Mouse (Mus musculus) spleen, adult 18-20 months (tissue): ENCODE measurements around the gene Tgm3.

ENCODE experiments used
- DNase-seq, 2 experiments: peaks; one replicate each; pipeline ENCODE4 v3.0.0; 2022; ENCODE audit warnings: mixed read lengths in 2 of 2

The Tgm3 gene

DNA sequence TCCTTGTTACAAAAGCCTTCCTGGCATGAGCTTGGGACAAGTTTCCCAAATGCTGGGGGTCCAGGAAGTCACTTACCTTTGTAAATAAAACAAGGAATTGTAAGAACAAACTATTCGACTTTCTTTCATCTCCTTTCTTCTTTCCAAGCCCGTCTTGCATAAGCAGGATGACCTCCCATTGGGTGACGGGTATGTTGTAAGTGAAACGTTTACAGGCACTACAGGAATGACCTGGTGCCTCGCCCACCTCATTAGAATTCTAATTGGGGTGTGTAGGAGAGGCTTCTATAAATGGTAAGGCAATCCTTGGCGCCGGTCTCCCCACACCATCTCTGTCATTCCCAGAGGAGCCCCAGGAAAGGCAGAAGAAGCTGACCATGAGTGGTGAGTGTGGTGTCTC is at the start of gene Tgm3:
Tgm3 (plus strand) TSS at position 324 of the 400 bp plus-strand sequence.
- no peak for DNase-seq

DNA sequence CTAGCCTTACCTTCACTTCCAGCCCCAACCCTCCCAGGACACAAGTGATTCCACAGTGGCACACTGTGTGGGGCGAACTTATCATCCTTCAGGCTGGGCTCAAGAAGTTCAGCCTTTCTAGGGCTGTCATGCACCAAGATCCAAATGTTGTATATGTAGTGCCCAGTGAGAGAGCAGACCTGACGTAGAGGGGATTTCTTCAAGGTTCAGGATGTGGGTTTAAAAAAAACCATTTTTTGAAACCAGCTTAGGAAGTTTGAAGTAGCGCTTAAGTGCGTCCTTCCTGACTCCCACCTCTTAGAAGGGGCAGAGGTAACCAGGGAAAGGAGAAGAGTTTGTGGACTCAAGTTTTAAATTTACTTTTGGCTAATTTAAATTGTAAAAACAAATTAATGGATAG is 31.5 kb upstream of the Tgm3 start:
- DNase-seq, result no peak

DNA sequence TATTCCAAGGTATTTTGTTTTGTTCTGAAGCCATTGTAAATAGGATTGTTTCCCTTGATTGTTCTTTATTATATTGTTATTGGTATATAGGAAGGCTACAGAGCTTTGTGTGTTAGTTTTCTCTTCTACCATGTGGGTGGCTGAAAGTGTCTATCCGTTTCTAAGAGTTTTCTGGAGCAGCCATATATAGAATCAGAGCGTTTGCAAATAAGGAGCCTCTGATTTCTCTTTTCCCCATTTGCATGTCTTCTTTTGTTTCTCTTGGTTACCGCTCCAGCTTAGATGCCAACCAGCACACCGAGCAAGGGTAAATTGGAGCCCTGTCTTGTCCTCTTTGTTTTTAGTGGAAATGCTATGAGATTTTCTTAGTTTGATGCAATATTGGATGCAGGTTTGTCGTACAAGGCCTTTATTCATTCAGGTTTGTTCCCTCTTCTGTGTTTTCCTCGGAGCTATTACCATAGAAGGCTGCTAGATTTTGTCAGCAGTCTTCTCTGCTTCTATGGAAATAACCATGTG is 24.6 kb upstream of the Tgm3 start:
- no peak for DNase-seq

DNA sequence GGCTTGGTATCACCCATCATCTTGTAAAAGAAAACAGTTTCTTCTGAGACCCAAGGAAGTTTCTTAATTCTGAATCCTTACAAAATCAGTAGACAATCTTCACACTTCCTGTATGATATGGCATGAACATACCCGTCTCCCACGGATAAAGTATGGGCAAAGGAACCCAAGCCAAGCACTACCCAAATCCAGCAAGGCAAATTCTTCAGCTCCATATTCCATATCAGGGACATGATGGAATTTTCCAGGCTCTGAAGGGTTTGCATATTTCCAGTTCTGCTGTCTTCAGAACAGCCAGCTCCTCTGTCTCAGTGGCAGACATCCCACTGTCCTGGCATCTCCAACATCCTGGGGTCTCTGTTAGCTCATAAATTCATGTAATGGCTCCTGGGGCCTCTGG is 22.5 kb upstream of the Tgm3 start:
- DNase-seq, result no peak

DNA sequence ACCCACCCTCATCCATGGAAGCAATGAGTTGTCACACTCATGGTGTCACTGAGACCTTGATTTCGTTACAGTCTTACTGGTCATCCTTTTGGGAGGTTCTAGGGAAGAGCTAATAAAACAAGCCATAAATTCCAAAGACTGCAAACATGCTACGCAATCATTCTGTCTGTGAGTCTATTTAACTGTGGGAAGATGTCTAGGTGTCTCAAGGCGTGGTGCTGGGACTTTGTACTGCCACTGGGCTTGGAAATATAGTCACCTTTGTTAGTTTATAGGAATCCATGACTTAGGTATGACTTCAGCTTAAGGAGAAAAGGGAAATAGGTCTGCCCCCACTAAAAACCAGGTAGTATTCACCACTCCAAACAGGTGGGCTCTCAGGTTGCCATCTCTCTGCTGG is 17.7 kb upstream of the Tgm3 start:
- DNase-seq, result no peak

DNA sequence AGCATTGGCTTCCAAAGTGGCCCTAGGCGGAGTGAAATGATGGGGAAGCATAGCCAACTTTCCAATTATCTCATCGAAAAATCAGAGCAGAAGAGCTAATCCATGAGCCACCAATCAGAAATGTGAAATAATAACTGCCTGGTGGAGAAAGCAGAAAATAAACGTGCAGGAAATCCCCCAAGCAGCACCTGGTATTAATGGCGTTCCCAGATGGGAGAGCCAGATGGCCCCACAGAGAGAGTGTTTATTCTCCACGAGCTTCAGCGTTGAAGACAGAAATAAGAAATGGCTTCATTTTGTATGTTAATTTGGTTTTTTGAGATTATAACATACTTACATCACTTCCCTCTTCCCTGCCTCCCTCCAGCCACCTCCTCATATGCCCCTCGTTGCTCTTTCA is 13.7 kb upstream of the Tgm3 start:
- no peak for DNase-seq

DNA sequence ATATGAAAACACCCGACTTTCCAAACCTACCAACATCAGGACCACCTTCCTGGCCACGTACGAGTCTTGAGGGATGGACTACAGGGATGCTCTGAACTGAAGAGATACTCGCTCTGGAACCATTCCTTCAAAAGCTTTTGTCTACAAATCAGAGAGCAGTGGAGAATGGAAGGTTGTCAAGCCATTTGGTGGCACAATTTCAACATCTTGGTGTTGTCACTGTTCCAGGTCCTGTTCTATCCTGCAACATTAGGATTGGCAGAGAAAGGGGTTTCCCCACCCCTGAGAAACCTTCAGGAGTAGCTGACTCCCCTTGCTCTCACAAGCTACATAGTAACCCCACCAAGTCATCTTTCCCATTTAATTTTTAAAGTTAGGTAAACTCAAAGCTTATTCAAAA is 12.9 kb upstream of the Tgm3 start:
- DNase-seq, result no peak

DNA sequence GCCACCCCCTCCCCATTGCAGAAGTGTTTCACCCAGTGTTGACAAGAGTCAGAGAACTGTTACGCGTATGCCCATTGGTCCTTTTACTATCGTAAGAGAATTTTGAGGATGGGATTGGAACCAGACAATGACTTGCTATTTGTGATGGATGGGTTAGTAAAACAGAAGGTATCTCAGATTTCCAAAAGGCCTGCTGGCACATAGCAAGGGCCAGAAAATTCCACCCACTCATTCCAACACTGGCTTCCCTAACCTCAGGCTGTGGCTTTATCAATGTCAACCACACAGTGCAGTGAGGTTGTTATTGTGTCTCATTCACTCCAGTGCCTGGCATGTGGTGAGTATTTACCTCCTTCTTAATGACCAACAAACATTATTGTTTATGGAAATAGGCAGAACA is 11.5 kb upstream of the Tgm3 start:
- DNase-seq, result no peak

DNA sequence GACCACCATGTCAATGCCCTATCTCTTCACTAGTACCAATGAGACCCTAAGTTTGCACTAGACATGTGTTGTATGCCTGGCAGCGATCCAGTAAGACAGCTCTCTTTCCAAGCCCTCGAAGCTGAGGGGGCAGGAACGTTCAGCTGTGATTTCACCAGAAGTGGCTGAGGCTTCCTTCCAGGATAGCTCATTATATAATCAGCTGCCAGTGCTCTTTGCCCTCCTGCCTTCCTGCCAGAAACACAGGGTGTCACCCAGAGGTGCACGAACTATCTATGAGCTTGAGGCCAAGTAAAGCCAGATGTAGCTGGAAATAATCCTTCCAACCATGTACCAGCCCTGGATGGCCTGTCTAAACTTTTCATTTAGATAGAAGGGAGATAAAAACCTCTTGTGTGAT is 8.1 kb upstream of the Tgm3 start:
- no peak for DNase-seq

DNA sequence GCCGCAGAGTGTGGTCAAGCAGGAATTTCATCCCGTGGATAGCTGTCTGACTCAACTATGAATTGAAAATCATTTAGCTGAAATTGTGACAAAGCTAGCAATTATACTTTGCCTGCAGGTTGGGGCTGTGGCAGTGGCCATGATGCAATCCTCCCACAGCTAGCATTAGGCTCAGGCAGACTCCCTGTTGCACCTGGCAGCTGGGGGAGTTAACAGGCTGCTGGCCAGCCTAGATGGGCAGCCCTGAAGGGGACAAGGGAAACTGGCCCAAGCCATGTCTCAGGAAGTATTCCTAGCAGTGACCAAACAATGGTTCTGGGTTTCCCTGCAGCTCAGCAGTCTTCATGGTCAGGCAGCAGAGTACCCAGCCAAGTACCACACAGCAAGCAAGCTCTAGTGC is 2.8 kb upstream of the Tgm3 start:
- no peak for DNase-seq

DNA sequence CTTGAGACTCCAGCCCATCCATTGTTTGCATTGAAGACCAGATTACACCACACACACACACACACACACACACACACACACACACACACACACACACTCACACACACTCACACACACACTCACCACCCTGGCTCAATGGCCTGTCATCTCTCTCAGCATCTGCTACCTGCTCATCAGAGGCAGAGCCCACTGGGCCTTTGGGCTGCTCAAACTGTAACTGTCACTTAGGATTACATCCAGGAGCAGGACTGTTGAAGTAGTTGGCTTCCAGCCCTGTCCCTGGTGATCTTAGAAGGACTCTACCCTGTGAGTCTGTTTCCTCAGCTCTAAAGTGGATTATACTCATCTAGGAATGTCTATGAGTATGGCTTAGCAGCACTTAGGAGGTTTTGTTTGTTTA is 1.5 kb downstream of the Tgm3 start:
- no peak for DNase-seq

DNA sequence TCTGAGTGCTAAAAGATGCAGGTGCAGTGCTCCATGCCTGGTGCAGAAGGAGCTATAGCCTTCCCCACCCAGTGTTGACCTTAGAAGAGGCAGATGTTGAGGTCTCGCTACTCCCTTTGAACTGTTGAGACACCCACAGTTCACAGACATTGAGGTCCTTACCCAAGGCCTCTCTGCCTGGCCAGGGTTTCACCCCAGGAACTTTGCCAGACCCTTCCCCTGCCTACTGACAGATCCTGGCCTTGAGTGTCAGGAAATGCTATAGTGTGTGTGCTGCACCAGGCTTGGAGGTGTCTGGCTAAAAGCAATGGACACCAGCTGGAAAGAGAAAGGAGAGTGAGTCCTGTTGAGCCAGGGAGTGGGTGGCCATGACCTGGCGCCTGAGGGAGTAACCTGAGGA is 3.0 kb downstream of the Tgm3 start:
- DNase-seq, result no peak

DNA sequence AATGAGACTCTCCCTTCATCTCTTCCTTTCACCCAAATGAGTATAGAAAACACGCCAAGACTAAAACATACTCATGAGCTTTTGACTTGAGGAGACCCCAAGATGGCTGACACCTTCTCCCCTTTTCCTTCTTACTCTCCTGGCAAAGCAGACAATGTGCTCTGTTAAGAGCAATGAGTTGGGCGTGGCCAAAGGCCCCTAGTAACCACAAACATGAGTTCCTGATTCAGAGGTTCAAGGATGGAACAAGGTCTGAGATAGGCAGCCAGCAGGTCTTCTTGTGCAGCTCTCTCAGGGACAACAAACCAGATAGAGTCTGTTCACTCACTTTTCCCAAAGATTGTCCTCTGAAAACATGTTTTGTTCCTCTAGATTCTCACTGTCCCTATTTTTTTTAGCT is 5.9 kb downstream of the Tgm3 start:
- no peak for DNase-seq

DNA sequence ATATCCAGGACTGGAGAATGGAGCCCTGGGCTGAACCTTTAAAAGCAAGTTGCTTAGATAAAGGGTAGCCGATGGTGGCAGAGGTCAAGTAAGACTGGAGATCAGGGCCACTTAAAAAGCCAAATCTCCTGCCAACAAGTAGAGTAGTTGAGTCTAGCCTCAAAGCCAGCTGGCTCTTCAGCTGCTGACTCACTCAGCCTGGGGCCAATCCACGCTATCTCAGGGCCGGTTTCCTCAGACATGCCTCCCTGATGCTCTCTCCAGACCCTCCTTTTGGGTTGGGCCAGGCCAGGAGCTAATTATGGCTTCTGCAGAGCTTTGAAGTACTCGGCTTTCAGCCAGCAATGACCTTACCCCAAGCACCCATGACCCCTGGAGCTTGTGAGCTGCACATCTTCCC is 15.7 kb downstream of the Tgm3 start:
- no peak for DNase-seq

DNA sequence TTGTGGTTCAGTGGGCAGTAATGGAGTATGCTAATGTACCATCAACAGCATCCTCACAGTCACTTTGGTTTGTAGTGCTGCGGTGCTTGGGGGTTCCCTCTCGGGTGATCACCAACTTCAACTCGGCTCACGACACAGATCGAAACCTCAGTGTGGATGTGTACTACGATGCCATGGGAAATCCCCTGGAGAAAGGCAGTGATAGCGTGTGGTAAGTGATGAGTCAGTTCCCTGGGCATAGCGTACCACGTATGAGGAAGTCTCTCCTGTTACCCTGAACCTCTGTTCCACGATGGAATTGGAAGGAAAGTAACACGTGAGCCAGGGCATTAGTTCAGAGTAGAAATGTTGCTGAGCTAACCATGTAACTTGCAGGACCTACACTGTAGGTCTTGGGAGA is 17.7 kb downstream of the Tgm3 start:
- DNase-seq, result no peak

DNA sequence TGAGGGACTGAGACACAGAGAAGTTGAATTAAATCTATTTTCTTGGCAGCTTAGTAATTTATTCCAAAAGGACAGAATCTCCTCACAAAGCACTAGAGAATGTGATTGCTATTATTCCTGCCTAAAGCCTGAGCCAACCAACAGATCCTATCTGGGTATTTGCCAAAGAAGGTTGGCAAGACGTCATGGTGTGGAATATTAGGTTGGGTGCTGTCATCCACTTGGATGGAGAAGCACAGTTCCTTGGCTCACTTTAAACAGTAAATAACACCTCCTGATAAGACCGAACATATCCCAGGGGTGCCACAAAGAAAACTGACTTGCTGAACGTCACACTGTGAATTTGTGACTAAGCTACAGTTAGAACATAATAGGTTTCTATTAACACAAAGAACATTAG is 20.5 kb downstream of the Tgm3 start:
- DNase-seq, result no peak

DNA sequence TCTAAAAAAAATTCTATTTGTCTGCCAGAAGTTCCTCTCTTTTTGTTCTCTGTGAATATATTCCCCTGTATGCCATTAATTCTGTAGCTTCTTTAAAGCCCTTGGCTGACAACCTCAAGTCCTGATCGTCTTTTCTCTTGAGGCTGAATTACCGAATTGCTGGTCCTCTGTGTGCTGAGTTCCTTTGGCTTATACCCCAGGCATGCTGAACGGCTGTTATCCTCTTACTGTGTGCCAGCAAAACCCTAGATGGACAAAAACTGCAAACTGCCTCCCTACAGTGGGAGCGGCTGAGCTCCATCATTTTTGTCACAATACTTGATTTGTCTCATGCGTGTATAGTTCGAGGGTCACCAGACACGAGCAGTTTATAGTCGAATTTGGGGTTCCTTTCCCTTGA is 24.7 kb downstream of the Tgm3 start:
- DNase-seq, result no peak

DNA sequence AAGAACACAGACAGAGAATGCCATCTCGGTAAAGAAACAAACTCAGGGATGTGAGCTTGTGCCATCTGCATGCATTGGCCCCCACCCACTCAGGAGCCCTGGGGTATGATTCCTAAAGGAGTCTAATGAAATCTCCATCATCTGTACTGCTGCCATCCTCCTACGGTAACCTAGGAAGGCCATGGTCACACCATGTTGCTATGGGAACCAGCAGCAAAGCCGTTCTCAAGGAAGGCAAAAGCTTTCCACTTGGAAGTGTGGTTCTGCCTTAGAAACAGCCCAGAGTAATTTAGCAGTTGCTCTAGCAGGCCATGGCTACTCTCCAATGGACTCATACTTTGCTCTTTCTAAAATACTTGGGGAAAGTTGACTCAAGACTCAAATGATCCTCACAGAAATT is 26.8 kb downstream of the Tgm3 start:
- DNase-seq, result no peak

DNA sequence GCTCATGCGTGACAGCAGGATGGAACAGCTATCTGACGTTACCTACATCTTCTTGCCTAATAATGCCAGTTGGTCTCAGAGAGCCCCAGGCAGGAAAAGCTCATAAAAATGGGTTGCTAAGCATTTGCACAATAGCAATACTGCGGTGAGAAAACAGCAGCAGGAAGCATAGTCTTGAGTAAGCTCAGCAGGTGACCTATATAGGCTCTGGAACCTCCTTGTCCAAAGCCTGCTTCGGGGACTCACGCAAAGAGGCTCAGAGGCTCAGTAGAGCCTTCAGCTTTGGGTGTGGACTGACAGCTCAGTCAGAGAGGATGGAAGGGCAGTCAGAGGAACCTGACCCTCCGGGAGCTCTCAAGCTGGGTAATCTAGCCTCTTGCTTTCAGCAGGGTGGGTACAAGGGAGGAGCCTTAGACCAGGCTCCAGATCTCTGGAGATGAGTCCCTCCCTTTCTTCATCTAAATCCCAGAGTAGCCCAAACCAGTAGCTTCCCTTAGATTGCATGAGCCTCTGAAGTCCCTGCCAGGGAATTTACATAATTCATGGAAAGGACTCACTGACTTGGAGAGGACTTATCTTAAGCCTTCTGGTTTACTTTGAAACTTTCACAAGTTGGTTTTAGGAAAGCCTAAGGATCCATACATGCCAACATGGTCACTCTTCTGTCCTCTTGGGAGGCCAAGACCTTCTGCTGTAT is 28.2 kb downstream of the Tgm3 start:
- no peak for DNase-seq

DNA sequence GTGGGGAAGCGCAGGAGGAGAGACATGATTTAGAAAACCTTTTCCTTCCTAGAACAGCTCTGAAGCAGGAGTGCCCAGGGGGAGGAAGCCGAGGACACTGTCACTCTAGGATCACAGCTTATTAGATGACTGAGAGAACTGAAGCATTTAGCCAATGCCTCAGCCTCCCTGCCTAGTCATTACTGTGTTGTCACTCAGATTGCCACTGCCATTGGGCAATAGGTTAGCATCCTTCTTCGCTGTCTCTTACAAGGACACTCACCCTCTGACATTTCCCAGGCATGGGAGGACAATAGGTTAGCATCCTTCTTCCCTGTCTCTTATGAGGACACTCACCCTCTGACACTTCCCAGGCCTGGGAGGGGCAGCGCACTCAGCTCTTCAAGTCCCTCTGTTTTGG is 31.7 kb downstream of the Tgm3 start:
- DNase-seq, result no peak

DNA sequence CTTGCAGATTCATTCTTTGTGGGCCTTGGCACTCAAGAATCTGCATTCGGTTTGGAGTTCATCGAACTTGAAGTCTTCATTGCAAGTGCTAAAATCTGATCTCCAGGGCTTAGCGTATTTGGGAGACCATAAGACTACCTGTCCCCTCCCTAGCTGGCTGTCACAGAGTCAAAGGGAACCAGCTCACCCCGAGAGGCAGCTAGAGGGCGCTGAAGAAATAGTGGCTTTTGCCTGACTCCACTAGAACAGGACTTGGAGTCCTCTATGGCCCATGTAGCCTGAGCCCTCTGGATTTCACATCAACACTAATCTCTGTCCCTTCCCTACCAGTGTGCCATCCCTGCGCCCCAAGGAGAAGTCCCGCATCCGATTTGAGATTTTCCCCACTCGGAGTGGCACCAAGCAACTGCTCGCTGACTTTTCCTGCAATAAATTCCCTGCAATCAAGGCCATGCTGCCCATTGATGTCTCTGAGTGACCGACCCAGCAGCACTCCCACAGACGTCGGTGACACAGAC is 35.8 kb downstream of the Tgm3 start:
- DNase-seq, result no peak

DNA sequence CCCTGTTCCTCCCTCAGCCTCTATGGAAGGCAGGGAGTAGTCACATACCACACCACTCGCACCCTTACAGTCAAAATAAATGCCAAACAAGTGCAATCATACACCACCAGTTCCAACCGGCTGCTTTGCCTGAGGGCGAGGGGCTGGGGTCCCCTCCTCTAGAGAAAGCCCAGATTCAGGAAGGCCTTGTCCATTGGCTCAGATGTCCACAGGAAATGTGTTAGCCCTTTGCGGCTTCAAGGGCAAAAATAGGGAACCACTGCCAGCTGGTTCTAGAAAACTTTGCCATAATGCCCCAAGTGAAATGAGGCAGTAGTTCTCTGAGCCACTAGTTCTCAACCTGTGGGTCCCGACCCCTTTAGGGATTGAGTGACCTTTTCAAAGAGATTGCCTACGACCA is 36.6 kb downstream of the Tgm3 start:
- DNase-seq, result no peak

DNA sequence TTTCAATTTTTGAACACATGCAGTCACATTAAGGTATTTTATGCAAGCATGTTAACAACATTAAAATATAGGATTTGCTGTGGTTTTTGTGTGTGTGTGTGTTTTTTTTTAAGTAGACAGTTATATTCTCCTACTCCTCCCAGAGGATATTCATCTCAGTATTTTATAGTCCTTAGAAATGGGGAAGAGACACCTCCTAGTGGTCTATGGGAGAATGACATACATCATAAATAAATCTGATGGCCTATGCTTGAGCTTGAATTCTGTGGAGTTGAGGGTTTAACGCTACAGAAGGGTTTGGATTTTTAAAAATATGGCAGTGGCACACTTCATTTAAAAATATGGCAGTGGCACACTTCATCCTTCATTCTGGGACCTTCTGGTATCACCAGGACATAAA is 46.0 kb downstream of the Tgm3 start:
- DNase-seq, result no peak

DNA sequence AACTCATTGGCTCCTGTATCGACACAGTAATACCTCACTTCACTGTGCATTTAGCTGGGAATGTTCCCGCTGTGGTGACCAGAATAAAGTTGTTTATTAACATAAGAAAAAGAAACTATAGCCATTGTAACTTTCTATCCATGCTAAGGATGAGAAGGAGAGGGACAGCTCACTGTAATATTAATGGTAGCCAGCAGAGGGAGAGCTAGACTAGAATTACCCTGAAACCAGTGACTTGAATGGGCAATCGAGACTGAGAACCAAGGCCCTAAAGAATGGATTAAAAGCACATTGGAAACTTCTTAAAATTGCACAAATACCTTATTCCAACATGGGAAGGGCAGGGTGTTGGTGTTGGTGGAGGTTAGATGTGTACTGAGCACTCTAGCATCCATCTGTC is 56.1 kb downstream of the Tgm3 start:
- no peak for DNase-seq

DNA sequence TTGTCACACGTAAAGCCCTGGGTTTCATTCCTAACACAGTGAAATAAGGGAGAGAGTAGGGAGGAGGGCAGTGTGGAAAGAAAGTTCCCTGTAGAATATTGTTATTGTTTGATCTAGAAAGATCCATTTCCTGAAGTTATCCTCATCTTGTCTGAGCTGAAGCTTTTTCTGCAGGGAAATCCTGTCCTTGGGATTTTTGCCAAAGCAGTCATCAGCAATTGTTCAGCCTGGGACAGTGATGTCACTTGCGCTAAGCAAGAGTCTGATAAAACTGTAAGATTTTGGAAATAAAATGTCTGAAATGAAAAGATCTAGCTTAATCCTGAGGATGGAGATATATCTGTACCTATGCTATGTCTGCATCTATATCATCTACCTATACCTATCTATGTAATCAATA is 58.2 kb downstream of the Tgm3 start:
- DNase-seq, result no peak
